In genomic region chr11:60094909-60095810, GRCm38 (mm10) we compare ENCODE assay signal across 11 mouse cellular contexts. TPM values are rescaled to one million over a fixed set of nuclear protein-coding genes. Genes with fewer than 3 reads are reported as not detected.
A peak's percentile ranks its signal among the peaks of the same experiment; 100 is the strongest.
DNase-seq lines count a peak whose midpoint lies in the region; ATAC-seq and TF ChIP-seq lines count a peak whose summit lies in the region.
"Had no signal": no experiment of that assay in that cellular context is flagged by ENCODE, and none has a peak within 500 bp of the region (broad histone marks: within the 10 kb centered on the region; RNA-seq: fewer than 3 reads in every experiment).

No protein-coding gene starts in this region.

- H3K36me3 ChIP-seq in lung, embryonic 16.5 days (ENCODE audit: control insufficient read depth, insufficient read depth, low read length): no peaks in the 10 kb centered on the region
- no peaks in the 10 kb centered on the region for H3K36me3 ChIP-seq in forebrain, embryonic 14.5 days (ENCODE audit: control insufficient read depth, insufficient read depth, low read length)
- H3K36me3 ChIP-seq in hindbrain, embryonic 16.5 days (ENCODE audit: control insufficient read depth, insufficient read depth, low read length): no peaks in the 10 kb centered on the region
- no peaks in the 10 kb centered on the region for H3K36me3 ChIP-seq in neural tube, embryonic 12.5 days

- peak; percentile 68 for ATAC-seq in lung, embryonic 16.5 days (ENCODE audit: low read depth)
- ATAC-seq in forebrain, embryonic 14.5 days: no peak
- ATAC-seq in hindbrain, embryonic 16.5 days: no peak
- no peak for ATAC-seq in neural tube, embryonic 12.5 days (ENCODE audit: low FRiP score, low read depth)

- TF ChIP-seq POLR2A in lung, adult 2 months (IDR thresholded peaks at IDR 0.05; ENCODE audit: borderline replicate concordance, extremely low read depth, low read depth, low read length): no peak

- H3K4me1 ChIP-seq in lung, embryonic 16.5 days (replicated peaks; ENCODE audit: control insufficient read depth, insufficient read depth, low read length): peaks cover 20% of the 10 kb centered on the region
- peaks cover 7% of the 10 kb centered on the region for H3K4me1 ChIP-seq in lung, adult 2 months (ENCODE audit: control insufficient read depth, insufficient read depth, low read length)
- H3K4me1 ChIP-seq in forebrain, embryonic 14.5 days (ENCODE audit: control insufficient read depth, insufficient read depth, low read length): peaks cover 2% of the 10 kb centered on the region; the same call in 1 of the 2 replicates
- H3K4me1 ChIP-seq in hindbrain, embryonic 16.5 days (ENCODE audit: control insufficient read depth, insufficient read depth, low read depth, low read length): peaks cover 25% of the 10 kb centered on the region
- peaks cover 25% of the 10 kb centered on the region for H3K4me1 ChIP-seq in neural tube, embryonic 12.5 days

- no peak overlapping the region for H3K27ac ChIP-seq in lung, embryonic 16.5 days (ENCODE audit: low read length)
- H3K27ac ChIP-seq in forebrain, embryonic 14.5 days (ENCODE audit: low read depth, low read length): peak overlapping the region; percentile 52; the same call in 1 of the 2 replicates
- H3K27ac ChIP-seq in hindbrain, embryonic 16.5 days (ENCODE audit: low read depth, low read length): peak overlapping the region; percentile 75
- H3K27ac ChIP-seq in neural tube, embryonic 12.5 days: peak overlapping the region; percentile 42; the same call in 1 of the 2 replicates
- H3K27ac ChIP-seq: gastrocnemius, adult 2 months had no signal

- H3K4me2 ChIP-seq in lung, embryonic 16.5 days (ENCODE audit: low read depth, low read length): no peak overlapping the region
- no peak overlapping the region for H3K4me2 ChIP-seq in forebrain, embryonic 14.5 days (ENCODE audit: low read length)
- no peak overlapping the region for H3K4me2 ChIP-seq in hindbrain, embryonic 16.5 days (ENCODE audit: low read length)
- H3K4me2 ChIP-seq in neural tube, embryonic 12.5 days (replicated peaks): 0 out of 2 replicates have a peak overlapping the region, but pooled peaks have one; percentile 9

- no peak for TF ChIP-seq CTCF in lung, adult 2 months (IDR thresholded peaks at IDR 0.05; ENCODE audit: insufficient read depth, low read length)

- H3K4me3 ChIP-seq in lung, embryonic 16.5 days (ENCODE audit: low read length): no peak overlapping the region
- H3K4me3 ChIP-seq in lung, adult 2 months (replicated peaks; ENCODE audit: extremely low read depth, low read depth, low read length): no peak overlapping the region
- H3K4me3 ChIP-seq in forebrain, embryonic 14.5 days (ENCODE audit: low read depth, low read length): no peak overlapping the region
- H3K4me3 ChIP-seq in hindbrain, embryonic 16.5 days (ENCODE audit: low read length): no peak overlapping the region
- no peak overlapping the region for H3K4me3 ChIP-seq in neural tube, embryonic 12.5 days
- H3K4me3 ChIP-seq: gastrocnemius, adult 2 months; myocyte had no signal

- no peak overlapping the region for H3K9ac ChIP-seq in lung, embryonic 16.5 days (ENCODE audit: low read length)
- no peak overlapping the region for H3K9ac ChIP-seq in forebrain, embryonic 14.5 days (ENCODE audit: low read length)
- no peak overlapping the region for H3K9ac ChIP-seq in hindbrain, embryonic 16.5 days (ENCODE audit: low read depth, low read length)
- 0 out of 2 replicates have a peak overlapping the region, but pooled peaks have one; percentile 1 for H3K9ac ChIP-seq in neural tube, embryonic 12.5 days

- no peaks in the 10 kb centered on the region for H3K27me3 ChIP-seq in lung, embryonic 16.5 days (ENCODE audit: control insufficient read depth, insufficient read depth, low read depth, low read length)
- no peaks in the 10 kb centered on the region for H3K27me3 ChIP-seq in forebrain, embryonic 14.5 days (replicated peaks; ENCODE audit: control insufficient read depth, insufficient read depth, low read length)
- no peaks in the 10 kb centered on the region for H3K27me3 ChIP-seq in hindbrain, embryonic 16.5 days (replicated peaks; ENCODE audit: control insufficient read depth, insufficient read depth, low read length)
- H3K27me3 ChIP-seq in neural tube, embryonic 12.5 days (replicated peaks): no peaks in the 10 kb centered on the region

- DNase-seq in lung, adult 2 months: no peak
- DNase-seq in forebrain, embryonic 14.5 days (ENCODE audit: low spot score): no peak
- no peak for DNase-seq in gastrocnemius, adult 18-20 months (ENCODE audit: low spot score)
- DNase-seq in layer of hippocampus, postnatal 36 days: no peak
- DNase-seq in gastrocnemius, postnatal 4 days (ENCODE audit: low spot score in 2 of 2): no peak
- DNase-seq: gastrocnemius, adult 2 months; layer of hippocampus, adult 9-11 months had no signal

- H3K9me3 ChIP-seq in lung, embryonic 16.5 days (ENCODE audit: control insufficient read depth, low read length): no peaks in the 10 kb centered on the region
- no peaks in the 10 kb centered on the region for H3K9me3 ChIP-seq in forebrain, embryonic 14.5 days (replicated peaks; ENCODE audit: control insufficient read depth, low read length)
- H3K9me3 ChIP-seq in hindbrain, embryonic 16.5 days (ENCODE audit: control insufficient read depth, low read length): no peaks in the 10 kb centered on the region
- H3K9me3 ChIP-seq in neural tube, embryonic 12.5 days: no peaks in the 10 kb centered on the region

- WGBS in lung, embryonic 16.5 days: 30% methylated on average over 9 of the region's 9 CpGs
- WGBS in lung, adult 2 months: 61% methylated on average over 9 of the region's 9 CpGs
- 64% methylated on average over 9 of the region's 9 CpGs for WGBS in forebrain, embryonic 14.5 days
- 33% methylated on average over 9 of the region's 9 CpGs for WGBS in hindbrain, embryonic 16.5 days
- 54% methylated on average over 9 of the region's 9 CpGs for WGBS in neural tube, embryonic 12.5 days

RNA-seq across cellular contexts. Expression of gene Rai1, which starts 9.7 kb away (rescaled TPM):
- 22.9 and 23.9 TPM in 2 replicates for polyA plus RNA-seq in lung, embryonic 16.5 days (2015; fragmentation: Nextera tagmentation; extraction: Ambion mirVana)
- 46.4 and 47.3 TPM in 2 replicates for polyA plus RNA-seq in lung, adult 2 months (2012; rRNA removed)
- 26.4 and 28.5 TPM in 2 replicates for polyA plus RNA-seq in forebrain, embryonic 14.5 days (2014; fragmentation: Nextera tagmentation; extraction: Ambion mirVana)
- 24.3 and 28.0 TPM in 2 replicates for polyA plus RNA-seq in hindbrain, embryonic 16.5 days (2015; fragmentation: Nextera tagmentation; extraction: Ambion mirVana)
- 34.0 and 35.6 TPM in 2 replicates for polyA plus RNA-seq in neural tube, embryonic 12.5 days (2016; fragmentation: Nextera tagmentation; extraction: Ambion mirVana)
- total RNA-seq in gastrocnemius, adult 18-20 months (2021): 10 to 100 TPM; 16.6 to 17.3 TPM
- 10 to 100 TPM; 67.9 to 76.3 TPM for total RNA-seq in layer of hippocampus, postnatal 36 days (2021)
- total RNA-seq in gastrocnemius, postnatal 4 days (2021): 10 to 100 TPM; 41.7 to 44.6 TPM

RNA-seq across cellular contexts. Expression of gene Pemt, which starts 48.9 kb away (rescaled TPM):
- polyA plus RNA-seq in lung, embryonic 16.5 days (2015; fragmentation: Nextera tagmentation; extraction: Ambion mirVana): 6.5 and 8.0 TPM in 2 replicates
- 6.4 and 7.0 TPM in 2 replicates for polyA plus RNA-seq in lung, adult 2 months (2012; rRNA removed)
- 7.3 and 9.4 TPM in 2 replicates for polyA plus RNA-seq in forebrain, embryonic 14.5 days (2014; fragmentation: Nextera tagmentation; extraction: Ambion mirVana)
- 8.3 and 9.1 TPM in 2 replicates for polyA plus RNA-seq in hindbrain, embryonic 16.5 days (2015; fragmentation: Nextera tagmentation; extraction: Ambion mirVana)
- 4.9 and 6.1 TPM in 2 replicates for polyA plus RNA-seq in neural tube, embryonic 12.5 days (2016; fragmentation: Nextera tagmentation; extraction: Ambion mirVana)
- 1 to 10 TPM; 2.7 to 4.6 TPM for total RNA-seq in gastrocnemius, adult 18-20 months (2021)
- 1 to 10 TPM; 4.6 to 5.6 TPM for total RNA-seq in layer of hippocampus, postnatal 36 days (2021)
- 1 to 10 TPM; 5.9 to 7.7 TPM for total RNA-seq in gastrocnemius, postnatal 4 days (2021)
